Mouse (Mus musculus): ENCODE measurements around the gene Csf3. TPM values are rescaled to one million over a fixed set of nuclear protein-coding genes. Genes with fewer than 3 reads are reported as not detected.

The Csf3 gene
- polyA plus RNA-seq, 1 experiment = not detected

DNA sequence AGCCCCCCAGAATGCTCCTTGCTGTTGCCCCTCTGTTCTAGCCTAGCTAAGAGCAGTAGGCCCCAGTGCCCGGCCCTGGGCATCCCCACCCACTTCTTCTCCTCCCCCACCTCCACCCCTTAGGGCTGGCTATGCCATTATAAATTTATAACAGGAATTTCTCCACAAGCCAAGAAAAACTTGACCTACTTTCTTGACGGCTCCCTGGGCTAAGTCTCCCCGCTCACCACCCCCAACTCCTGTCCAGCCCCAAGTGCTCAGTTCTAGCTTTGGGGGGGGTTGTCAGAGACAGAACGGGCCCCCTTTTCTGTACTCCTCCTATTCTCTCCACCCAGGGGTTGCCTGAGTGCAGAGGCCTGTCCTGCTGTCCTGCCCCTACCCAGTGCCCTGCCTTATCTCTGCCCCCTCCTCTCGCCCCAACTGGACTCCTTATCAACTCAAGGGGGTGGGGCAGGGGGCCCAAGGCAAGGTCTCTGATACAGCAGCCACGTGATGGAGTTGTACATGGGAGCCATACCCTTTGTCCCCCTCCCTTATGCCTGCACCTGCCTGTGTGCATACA is 50.2 kb downstream of the Csf3 start:
- no peak for TF ChIP-seq CTCF (IDR thresholded peaks at IDR 0.05; ENCODE audit: low read depth, low read length)
- TF ChIP-seq POLR2A (IDR thresholded peaks at IDR 0.05; ENCODE audit: borderline replicate concordance, low read depth, low read length) = no peak
- peak overlapping the region; percentile 46; the same call in 1 of the 2 replicates for H3K4me3 ChIP-seq (ENCODE audit: insufficient read depth, low read length)
- H3K27ac ChIP-seq (ENCODE audit: insufficient read depth, low read depth, low read length) = peak overlapping the region; percentile 56; the same call in 1 of the 2 replicates
- H3K4me1 ChIP-seq (ENCODE audit: control insufficient read depth, insufficient read depth, low read length) = peaks cover 65% of the 10 kb centered on the region

DNA sequence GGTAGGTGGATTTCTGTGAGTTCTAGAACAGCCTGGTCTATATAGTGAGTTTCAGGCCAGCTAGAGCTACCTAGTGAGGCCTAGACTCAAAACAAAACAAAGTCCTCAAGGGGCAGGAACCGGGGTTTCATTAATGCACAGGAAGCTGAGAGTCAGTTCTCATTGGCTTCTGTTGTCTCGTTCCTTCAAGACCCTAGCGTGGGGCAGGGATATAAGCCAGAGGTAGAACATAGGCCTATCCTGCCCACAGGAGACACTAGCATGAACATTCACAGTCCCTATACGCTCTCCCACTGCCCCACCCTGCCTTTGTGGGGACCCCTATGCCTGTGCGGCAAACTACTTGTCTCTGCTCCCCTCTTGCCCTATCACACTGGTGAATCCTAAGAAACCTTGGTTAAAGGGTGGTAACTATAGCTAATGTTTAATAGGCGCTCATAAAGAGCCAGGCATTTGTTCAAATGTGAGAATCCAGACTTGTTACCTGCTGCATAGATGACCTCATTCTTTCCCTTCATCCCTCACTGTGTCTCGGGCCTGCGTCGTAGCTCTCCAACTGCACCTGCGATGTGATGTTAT is 51.6 kb downstream of the Csf3 start:
- H3K4me3 ChIP-seq (ENCODE audit: insufficient read depth, low read length) = no peak overlapping the region
- H3K4me1 ChIP-seq (ENCODE audit: control insufficient read depth, insufficient read depth, low read length) = peaks cover 57% of the 10 kb centered on the region
- H3K27ac ChIP-seq (ENCODE audit: insufficient read depth, low read depth, low read length) = no peak overlapping the region
- TF ChIP-seq POLR2A (IDR thresholded peaks at IDR 0.05; ENCODE audit: borderline replicate concordance, low read depth, low read length) (no peak), CTCF (IDR thresholded peaks at IDR 0.05; ENCODE audit: low read depth, low read length) (no peak)

Other genes starting within 250 kb of the Csf3 start
- not detected in 2 replicates for gene Ikzf3, start 155.2 kb upstream of the Csf3 start, polyA plus RNA-seq (2012; ENCODE audit: insufficient read depth, insufficient read length, missing spikeins)
- gene Zpbp2, start 150.2 kb upstream of the Csf3 start, polyA plus RNA-seq (2012; ENCODE audit: insufficient read depth, insufficient read length, missing spikeins) = not detected in 2 replicates
- gene Ormdl3, start 113.9 kb upstream of the Csf3 start, polyA plus RNA-seq (2012; ENCODE audit: insufficient read depth, insufficient read length, missing spikeins) = 17.1 and 18.5 TPM in 2 replicates
- not detected in 2 replicates for gene Lrrc3c, start 103.0 kb upstream of the Csf3 start, polyA plus RNA-seq (2012; ENCODE audit: insufficient read depth, insufficient read length, missing spikeins)
- 9.6 and 15.5 TPM in 2 replicates for gene Gm12355, start 75.6 kb upstream of the Csf3 start, polyA plus RNA-seq (2012; ENCODE audit: insufficient read depth, insufficient read length, missing spikeins)
- not detected in 2 replicates for gene Gsdma3, start 74.9 kb upstream of the Csf3 start, polyA plus RNA-seq (2012; ENCODE audit: insufficient read depth, insufficient read length, missing spikeins)
- gene Gsdma2, start 54.5 kb upstream of the Csf3 start, polyA plus RNA-seq (2012; ENCODE audit: insufficient read depth, insufficient read length, missing spikeins) = not detected in 2 replicates
- gene Gsdma, start 36.9 kb upstream of the Csf3 start, polyA plus RNA-seq (2012; ENCODE audit: insufficient read depth, insufficient read length, missing spikeins) = not detected in 2 replicates
- gene Psmd3, start 18.7 kb upstream of the Csf3 start, polyA plus RNA-seq (2012; ENCODE audit: insufficient read depth, insufficient read length, missing spikeins) = 46.3 and 53.7 TPM in 2 replicates
- 26.9 and 32.2 TPM in 2 replicates for gene Med24, start 28.2 kb downstream of the Csf3 start, polyA plus RNA-seq (2012; ENCODE audit: insufficient read depth, insufficient read length, missing spikeins)
- gene Thra, start 39.4 kb downstream of the Csf3 start, polyA plus RNA-seq (2012; ENCODE audit: insufficient read depth, insufficient read length, missing spikeins) = 20.7 and 23.5 TPM in 2 replicates
- 7.4 and 8.2 TPM in 2 replicates for gene Nr1d1, start 74.1 kb downstream of the Csf3 start, polyA plus RNA-seq (2012; ENCODE audit: insufficient read depth, insufficient read length, missing spikeins)
- gene Msl1, start 94.3 kb downstream of the Csf3 start, polyA plus RNA-seq (2012; ENCODE audit: insufficient read depth, insufficient read length, missing spikeins) = 78.4 and 79.3 TPM in 2 replicates
- 37.9 and 40.1 TPM in 2 replicates for gene Casc3, start 103.6 kb downstream of the Csf3 start, polyA plus RNA-seq (2012; ENCODE audit: insufficient read depth, insufficient read length, missing spikeins)
- gene Rapgefl1, start 135.5 kb downstream of the Csf3 start, polyA plus RNA-seq (2012; ENCODE audit: insufficient read depth, insufficient read length, missing spikeins) = 0.62 and 0.65 TPM in 2 replicates
- gene Wipf2, start 162.4 kb downstream of the Csf3 start, polyA plus RNA-seq (2012; ENCODE audit: insufficient read depth, insufficient read length, missing spikeins) = 16.9 and 20.5 TPM in 2 replicates
- gene Cdc6, start 206.5 kb downstream of the Csf3 start, polyA plus RNA-seq (2012; ENCODE audit: insufficient read depth, insufficient read length, missing spikeins) = 4.8 and 6.9 TPM in 2 replicates
- 24.0 and 25.9 TPM in 2 replicates for gene Rara, start 226.6 kb downstream of the Csf3 start, polyA plus RNA-seq (2012; ENCODE audit: insufficient read depth, insufficient read length, missing spikeins)